Mouse (Mus musculus) MEL (cell line): ENCODE data around the gene Epb41. TPM values are rescaled to one million over a fixed set of nuclear protein-coding genes. Genes with fewer than 3 reads are reported as not detected.

Source experiments
- DNase-seq: peaks from one replicate; pipeline ENCODE4 v3.0.0; 2011; ENCODE audit warnings: low read depth, low spot score
- H3K27ac ChIP-seq: 2 replicates; pipeline ENCODE4 v1.5.1; 2012; ENCODE audit warnings: low read depth, mild to moderate bottlenecking, control low read depth, low read length, moderate library complexity; ENCODE audit not compliant: control insufficient read depth
- H3K27me3 ChIP-seq, 2 experiments: fragments of 150-350 bp in 1 of 2; sonication (generic) in 1 of 2; 2 replicates each; pipeline ENCODE4 v1.6.1; 2012; ENCODE audit warnings: low read length in 2 of 2, mild to moderate bottlenecking in 2 of 2, improper control_type of control experiment in 1 of 2, moderate library complexity in 1 of 2; ENCODE audit not compliant: insufficient read depth in 2 of 2, control insufficient read depth in 1 of 2
- H3K36me3 ChIP-seq, 2 experiments: 2 replicates each; pipeline ENCODE4 v1.6.1; 2012 to 2014; ENCODE audit warnings: low read length in 2 of 2, improper control_type of control experiment in 1 of 2, inconsistent platforms in 1 of 2, mild to moderate bottlenecking in 1 of 2; ENCODE audit not compliant: insufficient read depth in 2 of 2, control insufficient read depth in 1 of 2
- H3K4me1 ChIP-seq, 2 experiments: fragments of 150-350 bp in 1 of 2; sonication (generic) in 1 of 2; 2 replicates each; pipeline ENCODE4 v1.6.1; 2012; ENCODE audit warnings: low read length in 2 of 2, improper control_type of control experiment in 1 of 2, mild to moderate bottlenecking in 1 of 2; ENCODE audit not compliant: insufficient read depth in 2 of 2, control insufficient read depth in 1 of 2
- H3K4me3 ChIP-seq, 2 experiments: fragments of 150-350 bp in 1 of 2; sonication (generic) in 1 of 2; 2 replicates each; pipeline ENCODE4 v1.5.1; 2012; ENCODE audit warnings: low read depth in 2 of 2, low read length in 2 of 2, mild to moderate bottlenecking in 2 of 2, moderate library complexity in 2 of 2, control low read depth in 1 of 2, improper control_type of control experiment in 1 of 2; ENCODE audit not compliant: control insufficient read depth in 1 of 2, insufficient read depth in 1 of 2
- H3K79me2 ChIP-seq: 2 replicates; pipeline ENCODE4 v1.6.1; 2012; ENCODE audit warnings: mild to moderate bottlenecking, low read length, moderate library complexity; ENCODE audit not compliant: control insufficient read depth, poor library complexity, insufficient read depth
- H3K9ac ChIP-seq: 2 replicates; pipeline ENCODE4 v1.6.1; 2012; ENCODE audit warnings: low read depth, mild to moderate bottlenecking, control low read depth, low read length, moderate library complexity; ENCODE audit not compliant: control insufficient read depth, poor library complexity, severe bottlenecking
- H3K9me3 ChIP-seq: fragments of 150-350 bp; sonication (generic); replicated peaks from 2 replicates; pipeline ENCODE4 v1.6.1; 2012; ENCODE audit warnings: mild to moderate bottlenecking, low read length, improper control_type of control experiment, moderate library complexity; ENCODE audit not compliant: insufficient read depth
- BHLHE40 ChIP-seq: IDR thresholded peaks from 2 replicates; pipeline ENCODE4 v1.6.1; 2012; ENCODE audit warnings: low read depth, mild to moderate bottlenecking, inconsistent platforms, low read length, improper control_type of control experiment, borderline replicate concordance
- CHD1 ChIP-seq: IDR thresholded peaks from 2 replicates; pipeline ENCODE4 v1.6.1; 2012; ENCODE audit warnings: low read depth, mild to moderate bottlenecking, inconsistent platforms, low read length, improper control_type of control experiment
- CHD2 ChIP-seq: IDR thresholded peaks from 2 replicates; pipeline ENCODE4 v1.6.1; 2011; ENCODE audit warnings: low read length, improper control_type of control experiment
- CTCF ChIP-seq, 3 experiments: IDR thresholded peaks in 2 of 3; conservative IDR thresholded peaks in 1 of 3; 2 replicates each; pipeline ENCODE4 v1.5.1; 2011 to 2012; ENCODE audit warnings: low read length in 3 of 3, low read depth in 2 of 3, mild to moderate bottlenecking in 2 of 3, improper control_type of control experiment in 1 of 3, inconsistent platforms in 1 of 3, mixed read lengths in 1 of 3, moderate library complexity in 1 of 3; ENCODE audit not compliant: control insufficient read depth in 1 of 3, insufficient read depth in 1 of 3, poor library complexity in 1 of 3, severe bottlenecking in 1 of 3
- E2F4 ChIP-seq: IDR thresholded peaks from 2 replicates; pipeline ENCODE4 v1.6.1; 2011; ENCODE audit warnings: low read depth, low read length, improper control_type of control experiment, borderline replicate concordance
- ELF1 ChIP-seq: IDR thresholded peaks from 2 replicates; pipeline ENCODE4 v1.6.1; 2014; ENCODE audit warnings: low read depth, mild to moderate bottlenecking, inconsistent platforms, low read length, improper control_type of control experiment, moderate library complexity
- ETS1 ChIP-seq: IDR thresholded peaks from 2 replicates; pipeline ENCODE4 v1.6.1; 2012; ENCODE audit warnings: low read depth, mild to moderate bottlenecking, inconsistent platforms, low read length, improper control_type of control experiment, moderate library complexity
- GABPA ChIP-seq: IDR thresholded peaks from 2 replicates; pipeline ENCODE4 v1.6.1; 2012; ENCODE audit warnings: low read depth, mild to moderate bottlenecking, inconsistent platforms, low read length, improper control_type of control experiment, moderate library complexity
- GATA1 ChIP-seq: IDR thresholded peaks from 2 replicates; pipeline ENCODE4 v1.6.1; 2011; ENCODE audit warnings: low read depth, low read length, improper control_type of control experiment
- HCFC1 ChIP-seq: IDR thresholded peaks from 2 replicates; pipeline ENCODE4 v1.6.1; 2012; ENCODE audit warnings: low read depth, mild to moderate bottlenecking, inconsistent platforms, low read length, improper control_type of control experiment, moderate library complexity
- JUND ChIP-seq: IDR thresholded peaks from 2 replicates; pipeline ENCODE4 v1.6.1; 2011; ENCODE audit warnings: low read depth, mild to moderate bottlenecking, improper control_type of control experiment, low read length
- KAT2A ChIP-seq: conservative IDR thresholded peaks from 2 replicates; pipeline ENCODE4 v1.6.1; 2012; ENCODE audit warnings: low read depth, low read length, improper control_type of control experiment, inconsistent platforms
- MAFK ChIP-seq: IDR thresholded peaks from 2 replicates; pipeline ENCODE4 v1.6.1; 2011; ENCODE audit warnings: low read depth, mild to moderate bottlenecking, low read length, improper control_type of control experiment, borderline replicate concordance
- MAX ChIP-seq: IDR thresholded peaks from 2 replicates; pipeline ENCODE4 v1.6.1; 2011; ENCODE audit warnings: low read length, improper control_type of control experiment
- MAZ ChIP-seq: IDR thresholded peaks from 2 replicates; pipeline ENCODE4 v1.6.1; 2012; ENCODE audit warnings: low read depth, mild to moderate bottlenecking, inconsistent platforms, low read length, improper control_type of control experiment
- MEF2A ChIP-seq: IDR thresholded peaks from 2 replicates; pipeline ENCODE4 v1.6.1; 2014; ENCODE audit warnings: low read depth, mild to moderate bottlenecking, inconsistent platforms, low read length, improper control_type of control experiment; ENCODE audit not compliant: poor library complexity, insufficient replicate concordance, severe bottlenecking; ENCODE audit errors: extremely low read depth
- MYB ChIP-seq: IDR thresholded peaks from 2 replicates; pipeline ENCODE4 v1.6.1; 2011; ENCODE audit warnings: mild to moderate bottlenecking, low read depth, low read length, improper control_type of control experiment
- MYC ChIP-seq: IDR thresholded peaks from 2 replicates; pipeline ENCODE4 v1.6.1; 2011; ENCODE audit warnings: low read depth, mild to moderate bottlenecking, low read length, improper control_type of control experiment, moderate library complexity
- NELFE ChIP-seq: IDR thresholded peaks from 2 replicates; pipeline ENCODE4 v1.6.1; 2011; ENCODE audit warnings: low read depth, low read length, improper control_type of control experiment
- NRF1 ChIP-seq: IDR thresholded peaks from 2 replicates; pipeline ENCODE4 v1.6.1; 2014; ENCODE audit warnings: low read depth, mild to moderate bottlenecking, inconsistent platforms, low read length, improper control_type of control experiment, moderate library complexity; ENCODE audit not compliant: poor library complexity, insufficient read depth, severe bottlenecking
- POLR2AphosphoS2 ChIP-seq: IDR thresholded peaks from 2 replicates; pipeline ENCODE4 v1.6.1; 2011; ENCODE audit warnings: low read length, improper control_type of control experiment
- POLR2AphosphoS5 ChIP-seq: IDR thresholded peaks from 2 replicates; pipeline ENCODE4 v1.6.1; 2012; ENCODE audit warnings: low read depth, borderline replicate concordance, mild to moderate bottlenecking, inconsistent platforms, low read length, moderate library complexity, mixed read lengths
- RAD21 ChIP-seq: IDR thresholded peaks from 2 replicates; pipeline ENCODE4 v1.6.1; 2011; ENCODE audit warnings: mild to moderate bottlenecking, low read depth, low read length, improper control_type of control experiment
- SIN3A ChIP-seq: IDR thresholded peaks from 2 replicates; pipeline ENCODE4 v1.6.1; 2012; ENCODE audit warnings: low read length, improper control_type of control experiment, inconsistent platforms
- TAL1 ChIP-seq: IDR thresholded peaks from 2 replicates; pipeline ENCODE4 v1.6.1; 2012; ENCODE audit warnings: mild to moderate bottlenecking, inconsistent platforms, low read length, moderate library complexity, mixed read lengths
- TBP ChIP-seq: IDR thresholded peaks from 2 replicates; pipeline ENCODE4 v1.8.0; 2011; ENCODE audit warnings: low read depth, low read length, improper control_type of control experiment
- TCF12 ChIP-seq: IDR thresholded peaks from 2 replicates; pipeline ENCODE4 v1.6.1; 2014; ENCODE audit warnings: low read depth, mild to moderate bottlenecking, inconsistent platforms, low read length, improper control_type of control experiment, moderate library complexity
- UBTF ChIP-seq: IDR thresholded peaks from 2 replicates; pipeline ENCODE4 v1.6.1; 2012; ENCODE audit warnings: low read depth, mild to moderate bottlenecking, inconsistent platforms, low read length, improper control_type of control experiment, moderate library complexity, borderline replicate concordance; ENCODE audit not compliant: insufficient read depth
- USF1 ChIP-seq: IDR thresholded peaks from 2 replicates; pipeline ENCODE4 v1.6.1; 2014; ENCODE audit warnings: low read depth, mild to moderate bottlenecking, inconsistent platforms, low read length, improper control_type of control experiment, moderate library complexity
- USF2 ChIP-seq, 2 experiments: IDR thresholded peaks; 2 replicates each; pipeline ENCODE4 v1.6.1; 2011 to 2012; ENCODE audit warnings: improper control_type of control experiment in 2 of 2, low read length in 2 of 2, borderline replicate concordance in 1 of 2, inconsistent platforms in 1 of 2, low read depth in 1 of 2, mild to moderate bottlenecking in 1 of 2; ENCODE audit not compliant: insufficient read depth in 1 of 2
- ZC3H11A ChIP-seq: IDR thresholded peaks from 2 replicates; pipeline ENCODE4 v1.6.1; 2012; ENCODE audit warnings: low read depth, mild to moderate bottlenecking, inconsistent platforms, low read length, improper control_type of control experiment
- ZKSCAN1 ChIP-seq: IDR thresholded peaks from 2 replicates; pipeline ENCODE4 v1.6.1; 2012; ENCODE audit warnings: low read depth, mild to moderate bottlenecking, inconsistent platforms, low read length, improper control_type of control experiment, moderate library complexity
- ZMIZ1 ChIP-seq: IDR thresholded peaks from 2 replicates; pipeline ENCODE4 v1.6.1; 2012; ENCODE audit warnings: low read depth, mild to moderate bottlenecking, inconsistent platforms, low read length, improper control_type of control experiment, moderate library complexity
- polyA plus RNA-seq, 2 experiments: library from polyadenylated mRNA; stranded (reverse) in 1 of 2; unstranded in 1 of 2; fragments of >175 nt in 1 of 2; fragments of >200 nt in 1 of 2; gene quantifications; 2 replicates each; pipeline versions ENCODE4 v1.2.1 to v1.2.4; 2012; ENCODE audit warnings: low replicate concordance in 2 of 2, low read depth in 1 of 2; ENCODE audit not compliant: insufficient read length in 2 of 2, insufficient read depth in 1 of 2, missing spikeins in 1 of 2
- total RNA-seq: library from RNA; depleted of rRNA; stranded (reverse); fragments of 300-350 nt; gene quantifications from 2 replicates; pipeline ENCODE4 v1.2.3, GENCODE M21; 2012

Epb41 gene
- total and polyA plus RNA-seq, 3 experiments, result 36.5 to 115 (median 44.3) TPM

- Histone ChIP-seq H3K4me1 (no peaks in the 10 kb centered on the region), H3K27me3 (no peaks in the 10 kb centered on the region), H3K4me3 (no peak overlapping the region), H3K9ac (no peak overlapping the region), H3K79me2 (no peaks in the 10 kb centered on the region), H3K27ac (no peak overlapping the region), H3K36me3 (no peaks in the 10 kb centered on the region)
- TF ChIP-seq JUND (no peak), ZMIZ1 (no peak), TAL1 (no peak), ZC3H11A (no peak), MAZ (no peak), CHD2 (no peak), NRF1 (no peak), MAX (no peak), POLR2AphosphoS2 (no peak), TBP (no peak), USF1 (no peak), MAFK (no peak), ETS1 (no peak), ZKSCAN1 (no peak), E2F4 (no peak), USF2 (IDR thresholded peaks at IDR 0.05; ENCODE audit: borderline replicate concordance in 1 of 2, insufficient read depth in 1 of 2, low read depth in 1 of 2, low read length in 2 of 2) (no peak), CHD1 (no peak), NELFE (no peak), SIN3A (no peak), TCF12 (no peak)
- TF ChIP-seq, all 39 proteins: peak for 0
- DNase-seq, result no peak
- H3K9me3 ChIP-seq, result no peaks in the 10 kb centered on the region
Measured at GRCm38 (mm10) chr4:131913526-131913925, 161.6 kb downstream of the Epb41 start.

DNA sequence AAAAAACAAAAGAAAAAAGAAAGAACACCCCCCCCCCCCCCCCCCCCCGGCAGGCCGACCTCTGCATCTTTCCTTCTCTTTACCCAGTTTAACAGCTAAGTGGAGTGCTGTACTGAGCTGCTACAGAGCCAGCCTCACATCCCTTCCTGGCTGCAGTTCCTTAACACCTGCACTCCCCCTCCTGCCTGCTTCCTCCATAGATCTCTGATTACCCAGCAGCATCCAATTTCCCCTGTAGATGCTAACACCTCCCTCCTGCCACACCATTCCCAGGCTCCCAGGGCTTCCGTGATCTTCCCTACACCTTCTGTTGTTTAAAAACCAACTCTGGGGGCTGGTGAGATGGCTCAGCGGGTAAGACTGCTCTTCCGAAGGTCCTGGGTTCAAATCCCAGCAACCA lies 163.6 kb downstream of the Epb41 start:
- no peaks in the 10 kb centered on the region for H3K4me1 ChIP-seq
- no peaks in the 10 kb centered on the region for H3K27me3 ChIP-seq
- TF ChIP-seq ELF1 (no peak), CTCF (IDR thresholded peaks at IDR 0.05 in 2 of 3, conservative IDR thresholded peaks at IDR 0.05 in 1 of 3; ENCODE audit: control insufficient read depth in 1 of 3, insufficient read depth in 1 of 3, low read depth in 2 of 3, low read length in 3 of 3, poor library complexity in 1 of 3, severe bottlenecking in 1 of 3) (no peak), TAL1 (no peak), BHLHE40 (no peak), NRF1 (no peak), KAT2A (no peak), HCFC1 (no peak), MEF2A (no peak), ETS1 (no peak), MYC (no peak), GABPA (no peak), RAD21 (no peak), UBTF (no peak), USF1 (no peak), JUND (no peak), MYB (no peak), GATA1 (no peak), POLR2AphosphoS5 (no peak)

More for the DNA sequence above, 163.6 kb downstream of the Epb41 start:
- no peak overlapping the region for H3K27ac ChIP-seq
- no peak overlapping the region for H3K4me3 ChIP-seq
- H3K9ac ChIP-seq, result no peak overlapping the region
- no peaks in the 10 kb centered on the region for H3K36me3 ChIP-seq
- H3K9me3 ChIP-seq, result no peaks in the 10 kb centered on the region
- H3K79me2 ChIP-seq, result no peaks in the 10 kb centered on the region
- no peak for DNase-seq
